Mouse (Mus musculus): ENCODE results near the gene Ick. TPM values are rescaled to one million over a fixed set of nuclear protein-coding genes. Genes with fewer than 3 reads are reported as not detected.

Gene Ick
- 13.9 and 15.8 TPM in 2 replicates for polyA plus RNA-seq (2012; rRNA removed; ENCODE audit: low replicate concordance)

DNA sequence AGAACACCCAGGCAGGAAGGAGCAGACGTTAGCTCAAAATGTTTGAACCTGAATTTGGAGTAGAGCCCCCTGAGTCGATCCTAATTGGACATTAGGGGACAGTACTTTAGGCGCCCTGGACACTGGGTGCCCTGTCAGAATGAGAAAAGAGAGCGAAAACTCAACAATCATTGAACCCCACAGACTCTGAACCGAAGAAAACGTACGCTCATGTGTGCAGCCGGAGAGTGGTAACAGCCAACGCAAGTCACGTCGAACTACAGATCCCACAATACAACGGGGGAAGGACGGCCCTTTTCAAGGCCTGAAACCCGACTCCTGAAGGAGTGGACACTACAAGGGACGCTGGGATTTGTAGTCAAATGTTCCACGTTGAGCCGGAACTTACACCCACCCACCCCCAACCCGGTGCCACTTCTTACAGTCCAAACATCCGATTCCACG is at the start of gene Ick, which contains the start of gene Fbxo9:
Gene Ick (plus strand): TSS at position 397 of the 444 bp plus-strand sequence.
Gene Fbxo9 (minus strand): TSS at position 270 of the 444 bp plus-strand sequence.

DNA sequence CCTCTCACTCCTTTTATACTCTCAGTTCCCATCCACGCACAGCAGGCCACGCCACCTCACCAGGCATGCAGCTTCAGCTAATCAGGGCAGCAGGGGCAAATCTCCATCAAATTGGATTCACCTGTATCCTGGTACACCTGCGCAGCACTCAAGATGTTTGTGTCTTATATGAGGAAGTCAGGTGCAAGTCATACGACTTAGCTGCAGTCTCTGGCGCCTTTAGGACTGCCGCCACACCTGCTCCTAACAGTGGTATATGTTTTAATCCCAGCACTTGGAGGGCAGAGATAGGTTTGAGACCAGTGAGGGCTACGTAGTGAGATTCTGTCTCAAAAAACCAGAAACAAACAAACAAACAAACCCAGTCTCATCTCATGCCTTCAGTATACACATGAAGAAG is 73.5 kb downstream of the Ick start, which contains the start of gene Gsta4:
Gene Gsta4 (plus strand): TSS at position 301 of the 400 bp plus-strand sequence.

Other genes with a start within 250 kb of the Ick start
- gene Elovl5, start 191.8 kb upstream of the Ick start, polyA plus RNA-seq (2012; rRNA removed; ENCODE audit: low replicate concordance), result 44.8 and 145 TPM in 2 replicates
- not detected in 2 replicates for gene Gcm1, start 57.3 kb upstream of the Ick start, polyA plus RNA-seq (2012; rRNA removed; ENCODE audit: low replicate concordance)
- gene Fbxo9, start 127 bp upstream of the Ick start, polyA plus RNA-seq (2012; rRNA removed; ENCODE audit: low replicate concordance), result 68.2 and 130 TPM in 2 replicates
- 8.4 and 20.7 TPM in 2 replicates for gene Gsta4, start 73.6 kb downstream of the Ick start, polyA plus RNA-seq (2012; rRNA removed; ENCODE audit: low replicate concordance)
- gene Gsta1, start 121.5 kb downstream of the Ick start, polyA plus RNA-seq (2012; rRNA removed; ENCODE audit: low replicate concordance), result 0.23 TPM in 1 of 2 replicates, not detected in the other
- not detected in 2 replicates for gene Gm3776, start 147.9 kb downstream of the Ick start, polyA plus RNA-seq (2012; rRNA removed; ENCODE audit: low replicate concordance)
- not detected in 2 replicates for gene Gm10639, start 180.7 kb downstream of the Ick start, polyA plus RNA-seq (2012; rRNA removed; ENCODE audit: low replicate concordance)
- not detected in 2 replicates for gene Omt2a, start 205.6 kb downstream of the Ick start, polyA plus RNA-seq (2012; rRNA removed; ENCODE audit: low replicate concordance)
- gene Omt2b, start 218.4 kb downstream of the Ick start, polyA plus RNA-seq (2012; rRNA removed; ENCODE audit: low replicate concordance), result not detected in 2 replicates
- gene Gsta2, start 246.6 kb downstream of the Ick start, polyA plus RNA-seq (2012; rRNA removed; ENCODE audit: low replicate concordance), result not detected in 2 replicates